1 mouse cellular context compared by ENCODE assay signal in genomic region chr1:177467150-177467549, GRCm38 (mm10).
TF ChIP-seq lines count a peak whose summit lies in the region.

No protein-coding gene starts in this region.

TF ChIP-seq in CH12.LX, 34 proteins besides CTCF, POLR2A, EP300 and RAD21 (continued from another document):
- TF ChIP-seq HCFC1 (IDR thresholded peaks at IDR 0.05; ENCODE audit: low read depth, low read length) (no peak), MAFK (IDR thresholded peaks at IDR 0.05; ENCODE audit: insufficient replicate concordance, low read length) (0 out of 2 replicates have a peak, but pooled peaks have one; percentile 36), NELFE (IDR thresholded peaks at IDR 0.05; ENCODE audit: low read depth, low read length) (no peak), USF2 (conservative IDR thresholded peaks at IDR 0.05; ENCODE audit: low read depth, low read length) (no peak), E2F4 (IDR thresholded peaks at IDR 0.05; ENCODE audit: insufficient replicate concordance, low read depth, low read length) (no peak), CHD2 (IDR thresholded peaks at IDR 0.05; ENCODE audit: low read length) (no peak), MEF2A (IDR thresholded peaks at IDR 0.05; ENCODE audit: borderline replicate concordance, low read depth, low read length) (peak; percentile 71; the same call in 1 of the 2 replicates), CHD1 (IDR thresholded peaks at IDR 0.05; ENCODE audit: low read depth, low read length) (no peak)
